Mouse (Mus musculus) right cerebral cortex, adult 2 months (tissue): Measurements from ENCODE around the gene Tnfrsf12a.

Source experiments
- DNase-seq, 2 experiments: peaks; one replicate each; pipeline ENCODE4 v3.0.0; 2021 to 2022; ENCODE audit warnings: low spot score in 2 of 2

Tnfrsf12a gene

GRCm38 (mm10) chr17:23677236-23677679 lies at the start of gene Tnfrsf12a:
Gene Tnfrsf12a (minus strand): TSS chr17:23677468.
- DNase-seq: peak; percentile 73 to 78

DNA sequence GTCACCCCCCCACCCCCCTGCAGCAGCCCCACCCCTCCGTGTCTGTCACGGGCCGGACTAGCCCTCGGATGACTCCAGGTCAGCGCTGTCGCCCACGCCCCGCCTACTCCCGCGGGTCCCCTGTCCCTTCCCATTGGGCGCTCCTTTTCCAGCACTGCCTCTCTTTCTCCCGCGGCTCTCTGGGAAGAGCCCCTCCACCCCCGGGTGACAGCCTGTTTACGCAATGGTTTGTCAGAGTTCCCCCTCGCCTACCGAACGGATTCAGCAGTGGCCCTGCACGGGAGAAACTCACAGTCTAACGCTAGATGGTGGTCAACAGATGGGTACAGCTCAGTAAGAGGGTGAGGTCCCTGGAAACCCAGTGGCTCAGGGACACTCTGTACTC lies 49.5 kb upstream of the Tnfrsf12a start:
- DNase-seq: peak; percentile 51 to 63

DNA sequence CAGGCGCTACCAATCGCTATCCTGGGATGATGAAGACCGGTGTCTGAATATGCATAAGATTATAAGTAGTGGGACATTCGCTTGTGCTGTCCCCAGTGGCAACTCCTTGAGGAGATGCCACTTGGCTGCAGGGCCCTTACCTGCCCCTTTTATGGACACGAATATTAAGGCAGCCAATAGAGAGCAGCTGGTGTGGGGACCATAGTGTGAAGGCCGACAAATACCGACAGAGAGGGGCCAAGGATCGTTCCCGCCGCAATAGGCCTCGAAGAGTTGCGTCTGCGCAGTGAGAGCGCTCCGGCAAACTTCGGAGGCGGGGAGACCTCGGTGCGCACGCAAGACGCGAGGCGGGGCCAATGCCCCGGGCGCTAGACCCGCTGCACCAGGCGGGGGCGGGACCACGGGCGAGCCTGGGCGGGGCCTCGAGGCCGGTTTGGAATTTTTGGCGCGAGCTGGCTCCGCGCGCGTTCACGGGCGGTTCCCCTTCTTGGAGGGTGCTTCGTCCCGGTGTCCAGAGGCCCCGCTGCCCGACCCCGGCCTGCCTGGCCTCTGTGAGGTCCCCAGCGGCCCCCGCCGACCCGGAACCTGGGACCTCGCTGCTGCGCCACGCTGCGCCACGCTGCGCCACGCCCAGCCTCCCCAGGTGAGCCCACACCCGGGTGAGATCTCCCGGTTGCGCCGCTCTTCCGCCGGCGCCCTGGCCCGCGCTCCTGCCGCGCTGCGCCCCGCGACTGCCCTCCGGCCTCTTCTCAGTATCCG lies 48.9 kb upstream of the Tnfrsf12a start, which contains the start of gene Pkmyt1:
Gene Pkmyt1, plus strand, starts transcription at position 338 of the 759 bp plus-strand sequence.
- DNase-seq: peak; percentile 90 to 92

DNA sequence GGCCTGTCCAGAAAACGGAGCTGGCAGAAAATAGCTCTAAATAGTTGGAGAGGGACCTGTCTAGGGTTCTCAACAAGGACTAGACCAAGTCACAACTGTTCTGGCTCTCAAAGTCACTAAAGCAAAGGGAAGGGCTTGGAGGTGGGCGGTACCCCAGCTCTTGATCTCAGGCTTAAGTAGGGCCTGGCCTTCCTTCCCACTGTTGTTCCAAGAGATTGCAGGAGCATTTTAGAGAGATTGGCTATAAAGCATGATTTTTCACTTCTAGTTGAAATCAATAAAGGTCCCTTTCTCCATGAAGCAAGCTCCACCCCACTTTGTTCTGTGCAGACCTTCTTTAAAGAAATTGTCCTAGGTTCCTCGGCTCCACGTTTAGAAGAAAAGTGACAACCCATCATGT lies 48.2 kb upstream of the Tnfrsf12a start:
- DNase-seq: no peak

DNA sequence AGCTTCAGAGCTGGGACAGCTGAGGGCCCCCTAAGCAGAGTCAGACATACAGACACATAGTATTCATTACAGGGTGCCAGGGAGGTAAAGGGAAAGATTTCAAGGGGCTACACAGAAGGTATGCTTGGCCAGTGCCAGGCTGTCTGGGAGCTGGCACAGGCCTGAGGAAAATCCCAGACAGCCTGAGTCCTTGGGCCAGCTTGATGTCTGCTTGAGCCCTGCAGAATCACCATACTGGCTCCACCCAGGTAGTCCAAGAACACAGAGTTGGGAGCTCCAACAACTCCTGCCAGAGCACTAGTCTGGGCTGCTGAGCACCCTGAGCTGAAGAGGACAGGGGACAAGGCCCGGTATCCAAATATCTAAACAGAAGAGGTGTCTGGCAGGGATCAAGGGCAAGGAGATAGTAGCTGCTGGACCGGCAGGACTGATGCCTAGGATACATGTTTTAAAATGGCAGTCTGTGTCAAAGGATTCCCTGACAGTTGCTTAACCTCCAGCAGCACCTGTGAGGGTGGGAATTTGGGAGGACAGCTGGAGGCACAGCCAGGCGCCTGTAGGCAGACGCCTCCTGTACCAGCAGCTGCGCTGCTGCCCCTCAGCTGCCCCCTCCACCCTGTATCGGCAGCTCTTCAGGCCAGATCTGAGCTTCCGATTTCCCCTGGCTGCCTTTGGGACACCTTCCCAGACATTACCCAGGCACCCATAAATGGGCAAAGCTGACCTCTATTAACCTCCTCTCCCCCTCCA lies 45.3 kb upstream of the Tnfrsf12a start, which contains the start of gene 1520401A03Rik:
Gene 1520401A03Rik, minus strand, starts transcription at position 408 of the 750 bp plus-strand sequence.
- no peak for DNase-seq

- no peak for DNase-seq
Observed at GRCm38 (mm10) chr17:23721886-23722285, 44.6 kb upstream of the Tnfrsf12a start.

- DNase-seq: no peak
Observed at GRCm38 (mm10) chr17:23719455-23719854, 42.2 kb upstream of the Tnfrsf12a start.

DNA sequence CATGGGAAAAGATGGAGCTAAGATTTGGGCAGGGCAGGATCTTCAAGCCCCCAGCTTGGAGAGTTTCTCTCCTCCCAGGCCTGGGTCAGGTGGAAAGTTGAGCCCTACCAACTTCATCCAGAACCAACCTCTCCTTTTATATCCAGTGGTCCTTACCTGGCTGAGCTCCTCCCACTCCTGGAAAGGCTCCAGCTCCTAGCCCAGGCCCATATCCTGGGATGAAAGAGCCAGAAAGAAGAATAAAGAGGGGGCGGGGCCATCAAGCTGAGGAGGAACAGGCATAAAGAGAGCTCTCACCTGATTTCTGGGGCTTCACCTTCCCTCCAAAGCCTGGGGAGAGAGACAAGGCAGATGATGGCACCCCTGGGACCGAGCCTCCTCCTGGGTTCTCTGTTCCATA lies 39.7 kb upstream of the Tnfrsf12a start:
- DNase-seq: no peak

DNA sequence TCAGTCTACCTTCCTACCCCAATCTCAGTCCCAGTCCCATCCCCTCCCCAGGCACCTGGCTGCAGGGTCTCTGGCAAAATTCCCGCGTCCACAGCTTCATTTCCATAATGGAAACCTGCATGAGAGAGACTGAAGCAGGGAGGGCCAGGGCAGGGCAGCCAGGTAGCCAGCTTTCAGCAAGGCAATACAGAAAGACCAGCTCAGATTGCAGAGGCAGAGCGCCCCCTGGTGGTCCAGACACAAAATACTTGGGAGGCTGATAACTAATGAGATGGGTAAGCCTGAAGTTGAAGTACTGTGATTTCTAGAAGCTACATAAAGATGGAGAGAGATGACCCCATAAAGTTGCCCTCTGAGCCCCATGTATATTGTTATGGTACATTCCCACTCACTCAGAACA lies 28.9 kb upstream of the Tnfrsf12a start:
- DNase-seq: peak; percentile 75 to 77

DNA sequence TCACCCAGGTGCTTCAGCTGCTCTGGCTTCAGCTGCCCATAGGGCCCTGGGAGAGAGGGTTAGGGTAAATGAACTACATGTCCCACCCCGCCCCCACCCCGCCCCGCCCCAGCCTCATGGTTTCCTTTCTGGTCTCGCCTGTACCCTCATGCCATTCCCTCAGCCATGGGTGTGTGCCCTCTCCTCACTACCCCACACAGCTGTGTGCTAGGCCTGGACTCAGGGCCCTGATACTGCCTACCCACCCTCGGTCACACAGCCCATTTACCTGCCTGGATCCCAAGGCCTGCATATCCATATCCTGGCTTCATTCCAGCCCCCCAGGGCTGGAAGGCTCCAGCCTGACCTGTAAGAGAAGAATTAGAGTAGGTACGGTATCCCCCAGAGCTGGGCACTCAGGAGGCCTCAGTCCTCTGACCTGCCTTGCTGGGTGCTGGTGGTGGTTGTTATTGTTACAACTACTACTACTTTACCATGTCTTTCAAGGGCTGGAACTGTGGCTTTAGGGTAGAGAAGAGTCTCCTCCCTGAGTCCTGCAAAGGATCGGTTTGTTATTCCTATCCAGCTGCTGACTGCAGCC lies 28.3 kb upstream of the Tnfrsf12a start:
- DNase-seq: no peak

- peak; percentile 56 to 57 for DNase-seq
Observed at GRCm38 (mm10) chr17:23704741-23705140, 27.5 kb upstream of the Tnfrsf12a start.

DNA sequence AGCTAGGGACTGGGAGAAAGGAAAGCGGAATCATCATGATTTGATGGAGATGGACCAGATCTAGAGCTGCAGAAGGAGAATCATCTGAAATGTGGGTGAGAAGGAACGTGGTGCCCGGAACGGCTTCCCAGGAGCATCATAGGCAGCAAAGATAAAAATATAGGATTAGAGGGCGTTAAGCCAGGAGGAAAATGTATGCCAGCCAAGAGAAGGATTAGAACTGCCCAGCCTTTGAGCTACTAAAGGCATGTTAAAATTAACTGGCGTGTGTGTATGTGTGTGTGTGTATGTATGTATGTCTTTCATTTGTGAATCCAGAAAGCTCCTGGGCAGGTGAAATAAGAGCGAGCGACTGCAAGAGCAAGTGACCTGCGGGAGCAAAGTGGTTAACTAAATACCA lies 26.0 kb upstream of the Tnfrsf12a start:
- DNase-seq: peak in 1 of 2 experiments; percentile 26

GRCm38 (mm10) chr17:23700079-23700478 lies 22.8 kb upstream of the Tnfrsf12a start:
- peak; percentile 87 to 91 for DNase-seq

DNA sequence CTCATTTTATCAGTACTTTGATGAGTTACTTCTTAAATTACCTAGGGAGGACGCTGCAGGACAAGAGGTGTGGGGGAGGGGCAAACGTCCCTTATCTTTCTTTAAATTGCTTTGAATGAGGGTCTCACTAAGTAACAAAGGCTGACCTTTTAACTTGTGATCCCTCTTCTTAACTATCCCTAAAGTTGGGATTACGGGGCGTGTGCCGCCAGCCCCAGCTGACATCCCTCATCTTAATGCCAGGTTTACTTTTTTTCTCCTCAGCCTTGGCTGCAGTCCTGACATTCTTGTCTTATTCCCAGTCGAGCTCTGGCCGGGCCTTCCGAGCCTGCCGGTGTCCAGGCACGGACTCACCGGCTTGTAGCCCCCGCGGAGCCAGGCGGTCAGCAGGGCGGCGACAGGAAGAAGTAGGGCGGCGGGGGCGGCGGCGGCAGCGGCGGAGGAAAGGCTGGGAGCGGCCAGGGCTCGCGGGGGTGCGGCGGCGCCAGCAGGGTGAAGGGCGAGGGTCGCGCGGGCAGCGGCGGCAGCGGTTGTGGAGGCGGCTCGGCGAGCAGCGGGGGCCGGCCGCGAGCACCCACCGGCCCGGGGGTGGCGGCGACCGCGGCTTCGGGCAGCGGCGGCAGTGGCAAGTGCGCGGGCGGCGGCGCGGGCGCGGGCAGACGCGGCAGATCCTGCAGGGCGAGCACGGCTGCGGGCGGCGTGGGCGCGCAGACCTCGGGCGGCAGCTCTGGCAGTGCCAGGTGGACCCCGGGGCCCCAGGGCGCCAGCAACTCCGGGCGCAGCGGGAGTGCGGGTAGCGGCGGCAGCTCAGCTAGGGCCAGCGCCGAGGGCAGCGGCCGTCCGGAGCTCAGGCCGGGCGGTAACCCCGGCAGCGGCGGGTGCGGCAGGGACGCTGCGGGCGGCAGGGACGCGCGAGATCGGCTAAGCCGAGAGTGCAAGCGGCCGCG lies 22.1 kb upstream of the Tnfrsf12a start:
- peak; percentile 17 to 21 for DNase-seq

- DNase-seq: no peak
Observed at GRCm38 (mm10) chr17:23695801-23696200, 18.5 kb upstream of the Tnfrsf12a start.

- DNase-seq: no peak
Observed at GRCm38 (mm10) chr17:23694491-23694890, 17.2 kb upstream of the Tnfrsf12a start.

- no peak for DNase-seq
Observed at GRCm38 (mm10) chr17:23683856-23684672, 6.8 kb upstream of the Tnfrsf12a start, which contains the start of gene Cldn9. Gene Cldn9 (minus strand): TSS chr17:23684026.

DNA sequence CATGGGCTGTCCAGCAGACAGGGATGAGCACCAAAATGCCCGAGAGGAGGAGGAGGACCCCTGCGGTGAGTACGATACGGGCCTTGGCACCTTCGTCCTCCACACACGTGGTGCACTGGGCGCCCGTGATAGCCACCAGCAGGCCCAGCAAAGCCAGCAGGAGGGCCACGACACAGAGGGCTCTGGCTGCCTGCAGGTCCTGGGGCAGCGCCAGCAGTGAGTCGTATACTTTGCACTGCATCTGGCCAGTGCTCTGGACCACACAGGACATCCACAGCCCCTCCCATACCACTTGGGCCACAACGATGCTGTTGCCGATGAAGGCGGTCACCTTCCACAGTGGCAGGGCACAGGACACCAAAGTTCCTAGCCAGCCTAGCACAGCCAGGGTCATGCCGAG lies 6.0 kb upstream of the Tnfrsf12a start:
- no peak for DNase-seq

GRCm38 (mm10) chr17:23682530-23682929 lies 5.3 kb upstream of the Tnfrsf12a start:
- DNase-seq: no peak

DNA sequence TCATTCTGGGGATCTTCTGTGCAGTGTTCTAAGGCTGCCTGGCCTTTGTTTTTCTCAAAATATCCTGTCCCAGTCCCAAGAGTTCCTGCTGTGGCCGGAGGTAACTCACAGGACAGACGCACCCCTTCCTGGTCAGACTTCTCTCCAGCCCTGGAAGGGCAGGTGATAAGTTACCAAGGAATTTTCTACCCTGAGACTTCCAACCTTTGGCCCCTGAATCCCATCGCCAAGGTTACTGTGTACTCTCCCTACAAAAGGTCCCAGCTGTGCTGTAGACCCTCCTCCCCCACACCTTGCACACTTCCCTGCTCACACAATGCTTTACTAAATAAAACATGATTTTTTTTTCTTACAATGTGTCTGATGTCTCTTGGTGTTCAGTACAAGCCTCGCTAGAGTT lies 4.8 kb upstream of the Tnfrsf12a start:
- no peak for DNase-seq
